Mouse (Mus musculus) right cerebral cortex, adult 18-20 months (tissue): ENCODE measurements around the gene Ano2.

Experiments used
- DNase-seq: peaks from one replicate; pipeline ENCODE4 v3.0.0; 2022; ENCODE audit warnings: mixed read lengths

Ano2 gene

GRCm38 (mm10) chr6:125922746-125923145, 232.5 kb downstream of the Ano2 start:
- DNase-seq: no peak

- DNase-seq: no peak
Measured at GRCm38 (mm10) chr6:125924979-125925378, 234.8 kb downstream of the Ano2 start.

GRCm38 (mm10) chr6:125925861-125926260, 235.6 kb downstream of the Ano2 start:
- DNase-seq: no peak

- DNase-seq: no peak
Measured at GRCm38 (mm10) chr6:125931926-125932325, 241.7 kb downstream of the Ano2 start.

GRCm38 (mm10) chr6:125954965-125955364, 264.7 kb downstream of the Ano2 start:
- peak; percentile 30 for DNase-seq

- DNase-seq: no peak
Measured at GRCm38 (mm10) chr6:125973551-125973950, 283.3 kb downstream of the Ano2 start.

- no peak for DNase-seq
Measured at GRCm38 (mm10) chr6:125975788-125976465, 285.7 kb downstream of the Ano2 start.

- DNase-seq: no peak
Measured at GRCm38 (mm10) chr6:125979601-125980000, 289.4 kb downstream of the Ano2 start.

- DNase-seq: no peak
Measured at GRCm38 (mm10) chr6:125984050-125984449, 293.8 kb downstream of the Ano2 start.

GRCm38 (mm10) chr6:125992731-125993130, 302.5 kb downstream of the Ano2 start:
- DNase-seq: no peak

GRCm38 (mm10) chr6:126001797-126002196, 311.6 kb downstream of the Ano2 start:
- DNase-seq: no peak

- DNase-seq: no peak
Measured at GRCm38 (mm10) chr6:126003002-126003742, 313.0 kb downstream of the Ano2 start.

- no peak for DNase-seq
Measured at GRCm38 (mm10) chr6:126006647-126007046, 316.4 kb downstream of the Ano2 start.

GRCm38 (mm10) chr6:126009083-126009482, 318.9 kb downstream of the Ano2 start:
- no peak for DNase-seq

- DNase-seq: no peak
Measured at GRCm38 (mm10) chr6:126016991-126017390, 326.8 kb downstream of the Ano2 start.

- DNase-seq: no peak
Measured at GRCm38 (mm10) chr6:126018411-126018810, 328.2 kb downstream of the Ano2 start.

- DNase-seq: no peak
Measured at GRCm38 (mm10) chr6:126033693-126034402, 343.6 kb downstream of the Ano2 start.

GRCm38 (mm10) chr6:126034403-126034724, 344.1 kb downstream of the Ano2 start:
- no peak for DNase-seq

- DNase-seq: peak; percentile 6
Measured at GRCm38 (mm10) chr6:126034728-126035127, 344.5 kb downstream of the Ano2 start.

- no peak for DNase-seq
Measured at GRCm38 (mm10) chr6:126035621-126036020, 345.4 kb downstream of the Ano2 start.

GRCm38 (mm10) chr6:126045931-126046330, 355.7 kb downstream of the Ano2 start:
- DNase-seq: peak; percentile 4

- no peak for DNase-seq
Measured at GRCm38 (mm10) chr6:126048206-126048605, 358.0 kb downstream of the Ano2 start.

GRCm38 (mm10) chr6:126053136-126053535, 362.9 kb downstream of the Ano2 start:
- no peak for DNase-seq

- DNase-seq: no peak
Measured at GRCm38 (mm10) chr6:126057706-126058105, 367.5 kb downstream of the Ano2 start.
